Mouse (Mus musculus): ENCODE results near the gene Ppp2ca.
A peak's percentile ranks its signal among the peaks of the same experiment; 100 is the strongest.

The Ppp2ca gene

GRCm38 (mm10) chr11:52080656-52081055 lies 17.8 kb upstream of the Ppp2ca start:
- TF ChIP-seq CTCF (conservative IDR thresholded peaks at IDR 0.05; ENCODE audit: low read length) (no peak), POU5F1 (IDR thresholded peaks at IDR 0.05; ENCODE audit: borderline replicate concordance, low read length) (no peak), NANOG (IDR thresholded peaks at IDR 0.05; ENCODE audit: borderline replicate concordance, low read length) (no peak)
- Histone ChIP-seq H3K36me3 (ENCODE audit: insufficient read depth, low read length) (no peaks in the 10 kb centered on the region), H3K4me3 (replicated peaks; ENCODE audit: low read length) (no peak overlapping the region), H3K27me3 (ENCODE audit: insufficient read depth, low read length) (no peaks in the 10 kb centered on the region), H3K4me1 (replicated peaks; ENCODE audit: low read depth, low read length) (peaks cover 8% of the 10 kb centered on the region; the same call in 1 of the 2 replicates), H3K9me3 (ENCODE audit: low read length) (no peaks in the 10 kb centered on the region)

- Histone ChIP-seq H3K27me3 (ENCODE audit: insufficient read depth, low read length) (no peaks in the 10 kb centered on the region), H3K9me3 (ENCODE audit: low read length) (no peaks in the 10 kb centered on the region), H3K36me3 (ENCODE audit: insufficient read depth, low read length) (no peaks in the 10 kb centered on the region), H3K4me3 (replicated peaks; ENCODE audit: low read length) (no peak overlapping the region), H3K4me1 (replicated peaks; ENCODE audit: low read depth, low read length) (peaks cover 13% of the 10 kb centered on the region)
- no peak for TF ChIP-seq POU5F1 (IDR thresholded peaks at IDR 0.05; ENCODE audit: borderline replicate concordance, low read length)
- no peak for TF ChIP-seq NANOG (IDR thresholded peaks at IDR 0.05; ENCODE audit: borderline replicate concordance, low read length)
Observed at GRCm38 (mm10) chr11:52085857-52086203, 12.7 kb upstream of the Ppp2ca start.

- H3K4me3 ChIP-seq (replicated peaks; ENCODE audit: low read length) = no peak overlapping the region
- no peaks in the 10 kb centered on the region for H3K36me3 ChIP-seq (ENCODE audit: insufficient read depth, low read length)
- no peak for TF ChIP-seq CTCF (conservative IDR thresholded peaks at IDR 0.05; ENCODE audit: low read length)
- TF ChIP-seq POU5F1 (IDR thresholded peaks at IDR 0.05; ENCODE audit: borderline replicate concordance, low read length) = no peak
- TF ChIP-seq NANOG (IDR thresholded peaks at IDR 0.05; ENCODE audit: borderline replicate concordance, low read length) = no peak
- H3K9me3 ChIP-seq (ENCODE audit: low read length) = no peaks in the 10 kb centered on the region
- peaks cover 13% of the 10 kb centered on the region for H3K4me1 ChIP-seq (replicated peaks; ENCODE audit: low read depth, low read length)
- no peaks in the 10 kb centered on the region for H3K27me3 ChIP-seq (ENCODE audit: insufficient read depth, low read length)
Observed at GRCm38 (mm10) chr11:52086204-52086864, 12.1 kb upstream of the Ppp2ca start.

- Histone ChIP-seq H3K27me3 (ENCODE audit: insufficient read depth, low read length) (no peaks in the 10 kb centered on the region), H3K4me1 (replicated peaks; ENCODE audit: low read depth, low read length) (peaks cover 13% of the 10 kb centered on the region), H3K4me3 (replicated peaks; ENCODE audit: low read length) (no peak overlapping the region), H3K36me3 (ENCODE audit: insufficient read depth, low read length) (no peaks in the 10 kb centered on the region), H3K9me3 (ENCODE audit: low read length) (no peaks in the 10 kb centered on the region)
- TF ChIP-seq NANOG (IDR thresholded peaks at IDR 0.05; ENCODE audit: borderline replicate concordance, low read length) (no peak), POU5F1 (IDR thresholded peaks at IDR 0.05; ENCODE audit: borderline replicate concordance, low read length) (no peak), CTCF (conservative IDR thresholded peaks at IDR 0.05; ENCODE audit: low read length) (no peak)
Observed at GRCm38 (mm10) chr11:52089291-52089690, 9.2 kb upstream of the Ppp2ca start.

GRCm38 (mm10) chr11:52091261-52091660 lies 7.2 kb upstream of the Ppp2ca start:
- Histone ChIP-seq H3K27me3 (ENCODE audit: insufficient read depth, low read length) (no peaks in the 10 kb centered on the region), H3K9me3 (ENCODE audit: low read length) (no peaks in the 10 kb centered on the region), H3K4me1 (replicated peaks; ENCODE audit: low read depth, low read length) (peaks cover 13% of the 10 kb centered on the region), H3K36me3 (ENCODE audit: insufficient read depth, low read length) (no peaks in the 10 kb centered on the region), H3K4me3 (replicated peaks; ENCODE audit: low read length) (no peak overlapping the region)
- TF ChIP-seq NANOG (IDR thresholded peaks at IDR 0.05; ENCODE audit: borderline replicate concordance, low read length) = no peak
- TF ChIP-seq POU5F1 (IDR thresholded peaks at IDR 0.05; ENCODE audit: borderline replicate concordance, low read length) = no peak
- no peak for TF ChIP-seq CTCF (conservative IDR thresholded peaks at IDR 0.05; ENCODE audit: low read length)

- H3K4me3 ChIP-seq (replicated peaks; ENCODE audit: low read length) = no peak overlapping the region
- H3K27me3 ChIP-seq (ENCODE audit: insufficient read depth, low read length) = no peaks in the 10 kb centered on the region
- H3K9me3 ChIP-seq (ENCODE audit: low read length) = no peaks in the 10 kb centered on the region
- TF ChIP-seq CTCF (conservative IDR thresholded peaks at IDR 0.05; ENCODE audit: low read length) (no peak), NANOG (IDR thresholded peaks at IDR 0.05; ENCODE audit: borderline replicate concordance, low read length) (no peak), POU5F1 (IDR thresholded peaks at IDR 0.05; ENCODE audit: borderline replicate concordance, low read length) (no peak)
- H3K4me1 ChIP-seq (replicated peaks; ENCODE audit: low read depth, low read length) = peaks cover 20% of the 10 kb centered on the region
- H3K36me3 ChIP-seq (ENCODE audit: insufficient read depth, low read length) = no peaks in the 10 kb centered on the region
Observed at GRCm38 (mm10) chr11:52094568-52094967, 3.9 kb upstream of the Ppp2ca start.

- Histone ChIP-seq H3K4me1 (replicated peaks; ENCODE audit: low read depth, low read length) (peaks cover 40% of the 10 kb centered on the region), H3K36me3 (ENCODE audit: insufficient read depth, low read length) (peaks cover 15% of the 10 kb centered on the region), H3K4me3 (replicated peaks; ENCODE audit: low read length) (no peak overlapping the region), H3K9me3 (ENCODE audit: low read length) (no peaks in the 10 kb centered on the region), H3K27me3 (ENCODE audit: insufficient read depth, low read length) (no peaks in the 10 kb centered on the region)
- TF ChIP-seq CTCF (conservative IDR thresholded peaks at IDR 0.05; ENCODE audit: low read length) = no peak
- no peak for TF ChIP-seq POU5F1 (IDR thresholded peaks at IDR 0.05; ENCODE audit: borderline replicate concordance, low read length)
- no peak for TF ChIP-seq NANOG (IDR thresholded peaks at IDR 0.05; ENCODE audit: borderline replicate concordance, low read length)
Observed at GRCm38 (mm10) chr11:52097016-52097415, 1.5 kb upstream of the Ppp2ca start.

- no peak for TF ChIP-seq POU5F1 (IDR thresholded peaks at IDR 0.05; ENCODE audit: borderline replicate concordance, low read length)
- no peak for TF ChIP-seq CTCF (conservative IDR thresholded peaks at IDR 0.05; ENCODE audit: low read length)
- no peak for TF ChIP-seq NANOG (IDR thresholded peaks at IDR 0.05; ENCODE audit: borderline replicate concordance, low read length)
Observed at GRCm38 (mm10) chr11:52097596-52097995, 885 bp upstream of the Ppp2ca start.

More at GRCm38 (mm10) chr11:52097596-52097995, 885 bp upstream of the Ppp2ca start:
- Histone ChIP-seq H3K4me3 (replicated peaks; ENCODE audit: low read length) (peak overlapping the region; percentile 98), H3K36me3 (ENCODE audit: insufficient read depth, low read length) (peaks cover 15% of the 10 kb centered on the region), H3K9me3 (ENCODE audit: low read length) (no peaks in the 10 kb centered on the region), H3K4me1 (replicated peaks; ENCODE audit: low read depth, low read length) (peaks cover 46% of the 10 kb centered on the region), H3K27me3 (ENCODE audit: insufficient read depth, low read length) (no peaks in the 10 kb centered on the region)
